Comparison of ENCODE assay signal across 8 mouse cellular contexts in genomic region chr11:69997070-69997509, GRCm38 (mm10). TPM values are rescaled to one million over a fixed set of nuclear protein-coding genes. Genes with fewer than 3 reads are reported as not detected.
DNase-seq lines count a peak whose midpoint lies in the region; ATAC-seq and TF ChIP-seq lines count a peak whose summit lies in the region.

No protein-coding gene starts in this region.

- no peaks in the 10 kb centered on the region for H3K27me3 ChIP-seq in cerebellum, adult 2 months (ENCODE audit: control insufficient read depth, insufficient read depth, low read length)
- no peaks in the 10 kb centered on the region for H3K27me3 ChIP-seq in forebrain, embryonic 16.5 days (replicated peaks; ENCODE audit: control insufficient read depth, insufficient read depth, low read length)
- H3K27me3 ChIP-seq in hindbrain, embryonic 12.5 days = no peaks in the 10 kb centered on the region

- ATAC-seq in forebrain, embryonic 16.5 days = peak; percentile 7
- peak; percentile 26 for ATAC-seq in hindbrain, embryonic 12.5 days (ENCODE audit: low FRiP score)
- peak; percentile 38 for ATAC-seq in megakaryocyte, adult 5-6 weeks (ENCODE audit: poor library complexity, severe bottlenecking)

- no peak for TF ChIP-seq CTCF in cerebellum, adult 2 months (IDR thresholded peaks at IDR 0.05; ENCODE audit: borderline replicate concordance, insufficient read depth, low read depth, low read length)

- 0 out of 2 replicates have a peak, but pooled peaks cover 3% of the 10 kb centered on the region for H3K4me1 ChIP-seq in cerebellum, adult 2 months (ENCODE audit: control insufficient read depth, insufficient read depth, low read length)
- peaks cover 37% of the 10 kb centered on the region for H3K4me1 ChIP-seq in forebrain, embryonic 16.5 days (replicated peaks; ENCODE audit: control insufficient read depth, insufficient read depth, low read length)
- peaks cover 38% of the 10 kb centered on the region for H3K4me1 ChIP-seq in hindbrain, embryonic 12.5 days

- H3K36me3 ChIP-seq in forebrain, embryonic 16.5 days (ENCODE audit: control insufficient read depth, insufficient read depth) = peaks cover 19% of the 10 kb centered on the region
- H3K36me3 ChIP-seq in hindbrain, embryonic 12.5 days = peaks cover 37% of the 10 kb centered on the region

- H3K9me3 ChIP-seq in forebrain, embryonic 16.5 days (ENCODE audit: control insufficient read depth, low read length) = no peaks in the 10 kb centered on the region
- H3K9me3 ChIP-seq in hindbrain, embryonic 12.5 days (replicated peaks) = no peaks in the 10 kb centered on the region

- H3K4me3 ChIP-seq in cerebellum, adult 2 months (replicated peaks; ENCODE audit: insufficient read depth, low read depth, low read length) = peak overlapping the region; percentile 87
- H3K4me3 ChIP-seq in forebrain, embryonic 16.5 days (replicated peaks; ENCODE audit: low read length) = peak overlapping the region; percentile 71
- peak overlapping the region; percentile 83 for H3K4me3 ChIP-seq in hindbrain, embryonic 12.5 days

- DNase-seq in Muller cell, postnatal 12 days (ENCODE audit: inconsistent ontology term) = peak; percentile 94
- DNase-seq in cerebellum, adult 2 months = peak; percentile 77 to 81
- peak; percentile 63 to 69 for DNase-seq in left cerebral cortex, adult 18-20 months (ENCODE audit: low spot score in 2 of 2)
- DNase-seq in right cerebral cortex, postnatal 10 days (ENCODE audit: low spot score in 2 of 2) = peak; percentile 84 to 86
- DNase-seq in urinary bladder, postnatal 14 days (ENCODE audit: low spot score) = peak; percentile 93

- H3K27ac ChIP-seq in cerebellum, adult 2 months (ENCODE audit: insufficient read depth, low read length) = peak overlapping the region; percentile 54; the same call in 1 of the 2 replicates
- peak overlapping the region; percentile 80 for H3K27ac ChIP-seq in forebrain, embryonic 16.5 days (ENCODE audit: low read length)
- peak overlapping the region; percentile 94 for H3K27ac ChIP-seq in hindbrain, embryonic 12.5 days

- WGBS in cerebellum, adult 2 months = 2% methylated on average over 40 of the region's 44 CpGs
- WGBS in forebrain, embryonic 16.5 days = under 1% methylated on average over 38 of the region's 44 CpGs
- under 1% methylated on average over 35 of the region's 44 CpGs for WGBS in hindbrain, embryonic 12.5 days

- peak overlapping the region; percentile 63 for H3K4me2 ChIP-seq in forebrain, embryonic 16.5 days (ENCODE audit: low read length)
- peak overlapping the region; percentile 62 for H3K4me2 ChIP-seq in hindbrain, embryonic 12.5 days (replicated peaks)

- peak overlapping the region; percentile 74 for H3K9ac ChIP-seq in forebrain, embryonic 16.5 days (replicated peaks; ENCODE audit: low read depth, low read length)
- peak overlapping the region; percentile 96 for H3K9ac ChIP-seq in hindbrain, embryonic 12.5 days

- no peak for TF ChIP-seq POLR2A in cerebellum, adult 2 months (IDR thresholded peaks at IDR 0.05; ENCODE audit: borderline replicate concordance, insufficient read depth, low read length)

RNA-seq across cellular contexts. Expression of gene Phf23, which starts 1.5 kb away (rescaled TPM):
- polyA plus RNA-seq in cerebellum, adult 2 months (2012; rRNA removed) = 41.8 and 44.4 TPM in 2 replicates
- polyA plus RNA-seq in forebrain, embryonic 16.5 days (2015; fragmentation: Nextera tagmentation; extraction: Ambion mirVana) = 63.7 and 66.8 TPM in 2 replicates
- 87.8 and 96.2 TPM in 2 replicates for polyA plus RNA-seq in hindbrain, embryonic 12.5 days (2016; fragmentation: Nextera tagmentation; extraction: Ambion mirVana)
- 10 to 100 TPM; 52.6 to 53.8 TPM for total RNA-seq in left cerebral cortex, adult 18-20 months (2021)
- 34.0 and 37.0 TPM in 2 replicates for total RNA-seq in megakaryocyte, adult 5-6 weeks (2015)
- 42.5 and 45.8 TPM in 2 replicates for total RNA-seq in megakaryocyte, adult 5-6 weeks (2017)

RNA-seq across cellular contexts. Expression of gene Dvl2, which starts 3.3 kb away (rescaled TPM):
- polyA plus RNA-seq in cerebellum, adult 2 months (2012; rRNA removed) = 27.2 and 28.9 TPM in 2 replicates
- 34.6 and 34.7 TPM in 2 replicates for polyA plus RNA-seq in forebrain, embryonic 16.5 days (2015; fragmentation: Nextera tagmentation; extraction: Ambion mirVana)
- 45.9 and 46.4 TPM in 2 replicates for polyA plus RNA-seq in hindbrain, embryonic 12.5 days (2016; fragmentation: Nextera tagmentation; extraction: Ambion mirVana)
- total RNA-seq in left cerebral cortex, adult 18-20 months (2021) = 10 to 100 TPM; 28.6 to 32.9 TPM
- 7.9 and 9.3 TPM in 2 replicates for total RNA-seq in megakaryocyte, adult 5-6 weeks (2015)
- 12.7 and 16.9 TPM in 2 replicates for total RNA-seq in megakaryocyte, adult 5-6 weeks (2017)

RNA-seq across cellular contexts. Expression of gene Gabarap, which starts 6.1 kb away (rescaled TPM):
- 344 and 366 TPM in 2 replicates for polyA plus RNA-seq in cerebellum, adult 2 months (2012; rRNA removed)
- polyA plus RNA-seq in forebrain, embryonic 16.5 days (2015; fragmentation: Nextera tagmentation; extraction: Ambion mirVana) = 563 and 565 TPM in 2 replicates
- 598 and 607 TPM in 2 replicates for polyA plus RNA-seq in hindbrain, embryonic 12.5 days (2016; fragmentation: Nextera tagmentation; extraction: Ambion mirVana)
- 100 to 1,000 TPM; 231 to 236 TPM for total RNA-seq in left cerebral cortex, adult 18-20 months (2021)
- total RNA-seq in megakaryocyte, adult 5-6 weeks (2015) = 843 and 872 TPM in 2 replicates
- total RNA-seq in megakaryocyte, adult 5-6 weeks (2017) = 599 and 651 TPM in 2 replicates

RNA-seq across cellular contexts. Expression of gene Elp5, which starts 14.8 kb away (rescaled TPM):
- polyA plus RNA-seq in cerebellum, adult 2 months (2012; rRNA removed) = 106 and 109 TPM in 2 replicates
- polyA plus RNA-seq in forebrain, embryonic 16.5 days (2015; fragmentation: Nextera tagmentation; extraction: Ambion mirVana) = 166 and 167 TPM in 2 replicates
- polyA plus RNA-seq in hindbrain, embryonic 12.5 days (2016; fragmentation: Nextera tagmentation; extraction: Ambion mirVana) = 123 and 127 TPM in 2 replicates
- total RNA-seq in left cerebral cortex, adult 18-20 months (2021) = 10 to 100 TPM; 78.8 to 87.3 TPM
- 44.7 and 63.0 TPM in 2 replicates for total RNA-seq in megakaryocyte, adult 5-6 weeks (2015)
- 35.7 and 40.5 TPM in 2 replicates for total RNA-seq in megakaryocyte, adult 5-6 weeks (2017)

RNA-seq across cellular contexts. Expression of gene Ctdnep1, which starts 16.1 kb away (rescaled TPM):
- 93.9 and 108 TPM in 2 replicates for polyA plus RNA-seq in cerebellum, adult 2 months (2012; rRNA removed)
- polyA plus RNA-seq in forebrain, embryonic 16.5 days (2015; fragmentation: Nextera tagmentation; extraction: Ambion mirVana) = 19.0 and 24.6 TPM in 2 replicates
- 22.4 and 26.1 TPM in 2 replicates for polyA plus RNA-seq in hindbrain, embryonic 12.5 days (2016; fragmentation: Nextera tagmentation; extraction: Ambion mirVana)
- total RNA-seq in left cerebral cortex, adult 18-20 months (2021) = 100 to 1,000 TPM; 111 to 121 TPM
- 120 and 150 TPM in 2 replicates for total RNA-seq in megakaryocyte, adult 5-6 weeks (2015)
- 26.6 and 27.0 TPM in 2 replicates for total RNA-seq in megakaryocyte, adult 5-6 weeks (2017)

Comparison
In these comparisons a context has a peak if more than half of its experiments do, and no peak if none do; other contexts are left out.
1. Peak in every context shown above with its lines: DNase-seq, ATAC-seq, H3K4me3 ChIP-seq and H3K27ac ChIP-seq.